Mouse (Mus musculus): ENCODE data around the gene Pdcd2. TPM values are rescaled to one million over a fixed set of nuclear protein-coding genes. Genes with fewer than 3 reads are reported as not detected.
A peak's percentile ranks its signal among the peaks of the same experiment; 100 is the strongest.
"Not testable (repeated sequence)": the region's sequence is repeated elsewhere in the genome, so short reads cannot be mapped to it uniquely, and the experiment has no call there.

Pdcd2 gene
- 47.1 and 52.7 TPM in 2 replicates for polyA plus RNA-seq (2016; fragmentation: Nextera tagmentation; extraction: Ambion mirVana)

DNA sequence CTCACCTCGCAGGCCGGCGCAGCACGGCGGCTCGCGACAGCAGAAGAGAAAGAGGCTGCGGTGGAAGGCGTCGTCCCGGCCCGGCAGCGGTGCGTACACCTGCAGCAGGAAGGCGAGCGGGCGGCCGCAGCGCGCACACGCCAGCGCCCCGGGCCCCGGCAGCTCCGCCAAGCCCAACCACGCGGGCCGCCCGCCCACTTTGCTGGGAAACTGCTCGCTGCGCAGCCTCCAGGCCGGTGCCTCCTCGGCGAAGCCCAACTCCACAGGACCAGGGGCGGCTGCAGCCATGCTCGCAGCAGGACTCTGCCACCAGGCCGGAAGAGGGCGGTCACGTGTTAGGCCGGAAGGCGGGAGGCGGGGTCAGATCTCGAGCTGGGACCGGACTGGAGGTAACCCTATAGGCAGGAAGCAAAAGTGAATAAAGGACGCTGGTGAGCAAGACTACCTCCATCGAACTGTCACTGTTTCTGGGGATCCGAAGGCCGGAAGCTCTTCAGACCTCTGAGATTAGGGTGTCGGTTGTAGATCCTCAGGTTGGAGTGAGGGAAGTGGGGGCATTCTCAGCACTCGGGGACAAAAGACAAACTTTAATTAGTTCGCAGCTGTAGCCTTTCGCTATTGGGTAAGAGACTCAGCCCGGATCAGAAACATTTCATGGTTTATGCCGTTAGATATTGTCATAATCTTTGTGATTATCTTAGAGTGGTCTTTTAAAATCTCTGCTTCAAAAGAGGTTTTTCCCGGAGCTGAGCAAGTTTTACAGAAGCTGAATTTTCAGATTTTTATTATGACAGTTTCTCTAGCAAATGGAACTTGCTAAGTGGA lies at the start of gene Pdcd2:
Gene Pdcd2 (minus strand): TSS at position 316 of the 825 bp plus-strand sequence.
- no peaks in the 10 kb centered on the region for H3K9me3 ChIP-seq
- peak within 1 kb of the TSS; percentile 85 for H3K27ac ChIP-seq
- peaks cover 15% of the 10 kb centered on the region for H3K4me1 ChIP-seq
- WGBS: 2% methylated on average over 55 of the region's 55 CpGs
- ATAC-seq (ENCODE audit: insufficient number of reproducible peaks, insufficient read depth, low FRiP score, low TSS enrichment): peak; percentile 98
- H3K4me2 ChIP-seq (replicated peaks): peak within 1 kb of the TSS; percentile 69
- peaks cover 11% of the 10 kb centered on the region for H3K36me3 ChIP-seq
- H3K9ac ChIP-seq: peak within 1 kb of the TSS; percentile 78
- no peaks in the 10 kb centered on the region for H3K27me3 ChIP-seq
- H3K4me3 ChIP-seq: peak within 1 kb of the TSS; percentile 78

DNA sequence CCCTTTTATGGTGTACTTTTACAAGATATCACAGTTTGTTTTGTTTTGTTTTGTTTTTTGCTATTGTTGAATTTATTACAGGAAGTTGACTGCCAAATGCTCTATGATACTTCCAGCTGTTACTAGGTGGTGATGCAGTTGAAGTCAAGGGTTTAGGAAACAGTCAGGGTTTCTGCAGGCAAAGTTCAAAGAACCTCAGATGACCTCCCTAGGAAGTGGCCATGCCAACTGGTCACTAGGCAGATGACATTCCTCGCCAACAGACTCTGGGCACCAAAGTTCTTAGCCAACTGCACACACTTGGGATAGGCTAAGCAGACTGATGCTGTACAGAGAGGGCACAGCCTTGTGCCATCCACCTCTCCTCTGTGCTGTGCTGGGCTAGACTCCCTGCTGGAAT lies 48.0 kb upstream of the Pdcd2 start:
- Histone ChIP-seq H3K4me3 (no peak overlapping the region), H3K4me1 (no peaks in the 10 kb centered on the region), H3K27me3 (peaks cover 25% of the 10 kb centered on the region), H3K36me3 (no peaks in the 10 kb centered on the region), H3K9ac (no peak overlapping the region), H3K27ac (no peak overlapping the region), H3K9me3 (no peaks in the 10 kb centered on the region), H3K4me2 (replicated peaks) (no peak overlapping the region)
- WGBS: 60% methylated on average over 1 of the region's 1 CpGs
- ATAC-seq (ENCODE audit: insufficient number of reproducible peaks, insufficient read depth, low FRiP score, low TSS enrichment): no peak

DNA sequence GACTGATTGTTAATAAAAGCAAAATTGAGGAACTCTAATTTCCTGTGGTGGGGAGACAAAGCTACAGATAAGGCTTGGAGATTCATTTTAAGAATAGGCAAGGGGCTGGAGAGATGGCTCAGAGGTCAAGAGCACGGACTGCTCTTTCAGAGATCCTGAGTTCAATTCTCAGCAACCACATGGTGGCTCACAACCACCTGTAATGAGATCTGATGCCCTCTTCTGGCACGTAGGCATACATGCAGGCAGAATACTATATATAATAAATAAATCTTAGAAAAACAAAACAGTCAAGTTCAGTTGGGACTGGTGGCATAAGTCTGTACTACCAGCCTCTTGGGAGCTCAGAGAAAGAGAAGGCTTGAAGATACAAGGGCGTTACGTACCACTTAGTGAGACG lies 39.8 kb upstream of the Pdcd2 start:
- Histone ChIP-seq H3K27me3 (no peaks in the 10 kb centered on the region), H3K4me1 (no peaks in the 10 kb centered on the region), H3K27ac (no peak overlapping the region), H3K9ac (no peak overlapping the region), H3K36me3 (no peaks in the 10 kb centered on the region), H3K4me3 (no peak overlapping the region), H3K4me2 (replicated peaks) (no peak overlapping the region), H3K9me3 (no peaks in the 10 kb centered on the region)
- ATAC-seq (ENCODE audit: insufficient number of reproducible peaks, insufficient read depth, low FRiP score, low TSS enrichment): no peak
- 67% methylated on average over 5 of the region's 5 CpGs for WGBS

DNA sequence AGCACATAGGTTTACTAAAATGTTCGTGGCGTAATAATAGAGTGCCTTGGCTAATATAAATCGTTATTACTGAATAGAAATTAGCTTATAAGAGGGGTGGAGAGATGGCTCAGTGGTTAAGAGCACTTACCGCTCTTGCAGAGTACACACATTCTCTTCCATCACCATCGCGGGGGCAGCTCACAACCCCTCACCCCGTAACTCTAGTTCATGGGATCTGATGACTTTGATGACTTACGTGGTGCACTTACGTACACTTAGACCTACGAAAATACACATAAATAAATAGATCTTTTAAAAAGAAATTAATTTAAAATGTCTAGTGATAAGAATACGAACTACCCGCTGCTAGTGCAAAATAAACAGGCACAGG lies 37.8 kb upstream of the Pdcd2 start:
- Histone ChIP-seq H3K9ac (no peak overlapping the region), H3K36me3 (no peaks in the 10 kb centered on the region), H3K27me3 (no peaks in the 10 kb centered on the region), H3K9me3 (no peaks in the 10 kb centered on the region), H3K4me1 (no peaks in the 10 kb centered on the region), H3K4me2 (replicated peaks) (peak overlapping the region; percentile 80), H3K4me3 (peak overlapping the region; percentile 65), H3K27ac (no peak overlapping the region)
- ATAC-seq (ENCODE audit: insufficient number of reproducible peaks, insufficient read depth, low FRiP score, low TSS enrichment): no peak
- WGBS: 45% methylated on average over 12 of the region's 12 CpGs

DNA sequence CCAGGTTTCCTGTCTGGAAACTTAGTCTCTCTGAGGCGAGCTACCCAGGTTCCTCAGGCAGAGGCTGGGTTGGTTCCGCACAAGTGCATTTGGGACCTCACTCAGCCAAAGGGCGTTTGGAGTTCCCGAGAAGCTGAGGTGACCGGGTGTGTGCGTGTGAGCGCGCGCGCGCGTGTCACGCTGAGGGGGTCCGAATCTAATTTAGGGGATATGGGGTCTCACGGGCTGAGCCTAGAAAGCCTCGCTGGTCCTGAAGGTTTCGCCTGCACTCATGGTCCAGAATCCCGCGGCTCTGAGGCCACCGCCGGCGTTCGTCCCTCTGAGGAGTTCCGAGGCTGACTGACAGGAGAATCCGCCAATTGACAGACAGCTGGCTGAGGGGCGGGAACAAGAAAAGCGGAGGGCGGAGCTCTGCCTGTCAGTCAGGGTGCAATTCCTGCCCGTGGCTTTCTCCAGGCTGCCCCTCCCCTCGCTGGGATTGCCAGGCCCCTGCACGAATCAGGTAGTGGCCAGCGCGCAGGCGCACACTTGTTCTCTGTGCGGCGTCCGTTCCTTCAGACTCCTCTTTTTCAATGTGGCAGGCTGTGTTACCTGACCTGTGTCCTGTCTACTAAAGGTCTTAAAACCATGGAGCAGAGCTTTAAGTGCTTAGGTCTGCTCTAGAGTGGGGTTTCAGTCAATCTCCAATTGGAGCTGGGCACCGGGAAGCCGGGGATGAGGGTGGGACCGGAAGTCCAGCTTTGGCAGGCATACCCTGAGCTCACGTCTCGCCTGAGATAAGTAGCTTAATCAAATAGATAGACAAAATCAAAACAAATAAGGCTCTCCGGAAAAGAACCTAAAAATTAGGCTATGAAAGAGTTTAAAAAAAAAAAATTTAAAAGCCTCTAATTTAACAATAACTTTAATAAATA lies 37.2 kb upstream of the Pdcd2 start, which contains the start of gene Prdm9:
Gene Prdm9 (minus strand): TSS at position 341 of the 914 bp plus-strand sequence.
- Histone ChIP-seq H3K9me3 (no peaks in the 10 kb centered on the region), H3K9ac (peak within 1 kb of the TSS; percentile 62), H3K27me3 (no peaks in the 10 kb centered on the region), H3K4me3 (peak within 1 kb of the TSS; percentile 65), H3K27ac (peak within 1 kb of the TSS; percentile 93), H3K4me1 (no peaks in the 10 kb centered on the region), H3K36me3 (no peaks in the 10 kb centered on the region), H3K4me2 (replicated peaks) (peak within 1 kb of the TSS; percentile 80)
- peak; percentile 99 for ATAC-seq (ENCODE audit: insufficient number of reproducible peaks, insufficient read depth, low FRiP score, low TSS enrichment)
- WGBS: under 1% methylated on average over 43 of the region's 43 CpGs

DNA sequence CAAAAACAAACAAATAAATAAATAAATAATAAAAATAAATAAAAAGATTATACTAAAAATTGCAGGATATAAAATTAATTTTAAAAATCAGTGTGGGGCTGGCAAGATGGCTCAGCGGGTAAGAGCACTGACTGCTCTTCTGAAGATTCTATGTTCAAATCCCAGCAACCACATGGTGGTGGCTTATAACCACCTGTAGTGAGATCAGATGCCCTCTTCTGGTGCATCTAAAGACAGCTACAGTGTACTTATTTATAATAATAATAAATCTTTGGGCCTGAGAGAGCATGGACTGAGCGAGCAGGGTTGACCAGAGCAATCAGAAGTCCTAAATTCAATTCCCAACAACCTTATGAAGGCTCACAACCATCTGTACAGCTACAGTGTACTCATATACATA lies 32.8 kb upstream of the Pdcd2 start:
- WGBS: 86% methylated on average over 2 of the region's 2 CpGs
- Histone ChIP-seq H3K4me1 (no peaks in the 10 kb centered on the region), H3K4me2 (replicated peaks) (no peak overlapping the region), H3K27ac (no peak overlapping the region), H3K9ac (no peak overlapping the region), H3K4me3 (no peak overlapping the region), H3K36me3 (no peaks in the 10 kb centered on the region), H3K9me3 (no peaks in the 10 kb centered on the region), H3K27me3 (no peaks in the 10 kb centered on the region)
- ATAC-seq (ENCODE audit: insufficient number of reproducible peaks, insufficient read depth, low FRiP score, low TSS enrichment): no peak

DNA sequence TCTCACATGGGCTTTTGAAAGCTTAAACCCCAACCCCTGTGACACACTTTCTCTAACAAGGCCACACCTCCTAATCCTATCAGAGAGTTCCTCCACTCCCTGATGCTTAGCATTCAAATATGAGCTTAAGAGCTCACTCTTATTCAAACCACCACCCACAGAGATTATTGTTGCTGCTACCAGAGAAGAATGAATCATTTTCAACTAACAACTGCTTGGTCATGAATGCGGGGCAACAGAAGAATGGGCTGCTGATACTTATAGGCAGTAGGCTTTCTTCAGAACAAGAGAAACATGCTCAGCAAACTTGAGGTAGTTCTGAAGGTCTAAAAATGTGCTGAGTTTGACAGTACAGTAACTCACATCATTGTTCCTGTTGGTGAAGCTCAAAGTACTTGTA lies 22.6 kb upstream of the Pdcd2 start:
- Histone ChIP-seq H3K27me3 (no peaks in the 10 kb centered on the region), H3K27ac (no peak overlapping the region), H3K9ac (no peak overlapping the region), H3K4me2 (replicated peaks) (no peak overlapping the region), H3K4me3 (no peak overlapping the region), H3K36me3 (no peaks in the 10 kb centered on the region), H3K4me1 (no peaks in the 10 kb centered on the region), H3K9me3 (no peaks in the 10 kb centered on the region)
- 41% methylated on average over 1 of the region's 1 CpGs for WGBS
- no peak for ATAC-seq (ENCODE audit: insufficient number of reproducible peaks, insufficient read depth, low FRiP score, low TSS enrichment)

DNA sequence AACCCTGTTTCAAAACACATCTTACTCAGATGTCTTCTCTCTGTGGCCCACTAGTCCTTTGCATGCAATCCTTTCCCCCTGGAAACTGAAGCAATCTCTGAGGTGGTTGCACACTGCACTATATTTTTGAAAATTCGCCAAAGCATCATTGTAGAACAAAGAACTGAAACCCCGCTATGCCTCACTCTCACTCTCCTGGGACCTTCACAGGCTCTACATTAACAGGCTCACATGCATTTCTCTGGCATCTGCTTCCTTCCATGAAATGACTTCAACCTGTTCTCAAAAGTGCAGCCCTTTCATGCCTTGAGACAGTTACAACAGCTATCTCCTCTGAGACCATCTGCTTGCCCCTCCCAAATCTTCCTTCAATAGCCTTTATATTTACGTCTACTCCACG lies 19.3 kb upstream of the Pdcd2 start:
- WGBS: 68% methylated on average over 4 of the region's 4 CpGs
- no peaks in the 10 kb centered on the region for H3K9me3 ChIP-seq

DNA sequence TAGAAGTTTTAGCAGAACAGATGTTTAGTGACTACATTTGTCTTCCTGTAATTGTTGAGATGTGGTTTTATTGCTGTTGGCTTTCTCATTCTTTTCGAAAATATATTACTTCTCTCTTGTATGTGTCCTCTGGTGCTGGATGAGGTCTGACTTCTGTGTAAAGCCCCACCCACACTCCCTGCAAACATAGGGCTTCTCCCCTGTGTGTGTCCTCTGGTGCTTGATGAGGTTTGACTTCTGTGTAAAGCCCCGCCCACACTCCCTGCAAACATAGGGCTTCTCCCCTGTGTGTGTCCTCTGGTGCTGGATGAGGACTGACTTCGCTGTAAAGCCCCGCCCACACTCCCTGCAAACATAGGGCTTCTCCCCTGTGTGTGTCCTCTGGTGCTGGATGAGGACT lies 16.8 kb upstream of the Pdcd2 start:
- not testable (repeated sequence) for H3K9me3 ChIP-seq; H3K27ac ChIP-seq; H3K4me3 ChIP-seq; ATAC-seq (ENCODE audit: insufficient number of reproducible peaks, insufficient read depth, low FRiP score, low TSS enrichment); H3K4me1 ChIP-seq; H3K36me3 ChIP-seq; H3K9ac ChIP-seq; H3K27me3 ChIP-seq; H3K4me2 ChIP-seq (replicated peaks)
- 59% methylated on average over 4 of the region's 4 CpGs for WGBS

More for the DNA sequence above, 19.3 kb upstream of the Pdcd2 start:
- H3K4me2 ChIP-seq (replicated peaks): no peak overlapping the region
- no peak for ATAC-seq (ENCODE audit: insufficient number of reproducible peaks, insufficient read depth, low FRiP score, low TSS enrichment)
- H3K4me3 ChIP-seq: no peak overlapping the region
- H3K4me1 ChIP-seq: no peaks in the 10 kb centered on the region
- H3K27me3 ChIP-seq: no peaks in the 10 kb centered on the region
- no peak overlapping the region for H3K9ac ChIP-seq
- no peaks in the 10 kb centered on the region for H3K36me3 ChIP-seq
- no peak overlapping the region for H3K27ac ChIP-seq

DNA sequence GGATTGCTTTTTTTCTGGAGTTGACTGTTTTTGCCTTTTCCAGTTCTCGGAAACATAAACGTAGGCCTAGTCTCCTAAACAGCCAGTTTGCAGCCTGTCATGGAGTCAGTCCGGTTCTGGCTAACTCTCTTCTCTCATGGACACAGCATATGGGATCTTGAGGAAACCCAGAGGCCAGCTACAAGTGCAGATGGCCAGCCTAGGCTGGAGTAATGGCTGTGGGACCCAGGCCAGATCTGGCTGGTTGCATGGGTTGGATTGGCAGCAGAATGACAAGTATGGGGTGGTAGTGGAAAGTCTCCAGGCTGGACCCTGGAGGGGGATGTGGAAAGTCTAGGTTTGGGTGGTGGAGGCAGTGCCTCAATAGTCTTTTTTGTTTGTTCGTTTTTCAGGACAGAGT lies 13.2 kb upstream of the Pdcd2 start:
- H3K9me3 ChIP-seq: no peaks in the 10 kb centered on the region
- H3K36me3 ChIP-seq: no peaks in the 10 kb centered on the region
- 74% methylated on average over 4 of the region's 4 CpGs for WGBS
- H3K4me1 ChIP-seq: no peaks in the 10 kb centered on the region
- ATAC-seq (ENCODE audit: insufficient number of reproducible peaks, insufficient read depth, low FRiP score, low TSS enrichment): no peak
- H3K27me3 ChIP-seq: peaks cover 15% of the 10 kb centered on the region
- H3K9ac ChIP-seq: no peak overlapping the region
- no peak overlapping the region for H3K27ac ChIP-seq
- H3K4me2 ChIP-seq (replicated peaks): no peak overlapping the region
- no peak overlapping the region for H3K4me3 ChIP-seq

DNA sequence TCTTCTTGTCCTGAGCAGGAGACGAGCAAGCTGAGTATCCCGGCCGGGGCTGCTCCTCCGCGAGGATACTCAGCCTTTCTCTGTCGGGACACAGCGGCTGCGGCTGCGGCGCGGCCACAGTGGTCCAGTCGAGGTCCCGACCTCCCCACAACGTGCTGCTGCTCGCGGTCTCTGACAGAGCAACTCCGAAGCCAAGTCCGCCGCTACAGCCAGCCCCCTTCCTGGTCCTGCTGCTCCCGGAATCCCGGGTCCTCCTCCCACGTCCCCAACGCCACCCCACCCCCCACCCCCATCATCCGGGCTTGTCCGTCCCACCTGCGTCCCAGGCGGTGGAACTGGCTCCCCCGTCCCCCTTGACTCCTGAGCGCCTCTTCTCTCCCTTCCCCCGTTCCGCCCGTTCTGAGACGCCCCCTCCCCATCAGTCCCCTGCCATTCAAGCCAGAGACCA lies 9.4 kb upstream of the Pdcd2 start:
- Histone ChIP-seq H3K4me2 (replicated peaks) (peak overlapping the region; percentile 90), H3K9ac (peak overlapping the region; percentile 49; the same call in 1 of the 2 replicates), H3K36me3 (no peaks in the 10 kb centered on the region), H3K27me3 (peaks cover 19% of the 10 kb centered on the region), H3K4me1 (no peaks in the 10 kb centered on the region), H3K4me3 (peak overlapping the region; percentile 50), H3K27ac (no peak overlapping the region), H3K9me3 (no peaks in the 10 kb centered on the region)
- WGBS: under 1% methylated on average over 33 of the region's 33 CpGs
- no peak for ATAC-seq (ENCODE audit: insufficient number of reproducible peaks, insufficient read depth, low FRiP score, low TSS enrichment)

Measured in embryonic facial prominence, embryonic 12.5 days (tissue).